ENCODE assay signal across 22 mouse cellular contexts in genomic region chr14:78612111-78612788, GRCm38 (mm10).
DNase-seq lines count a peak whose midpoint lies in the region; ATAC-seq and TF ChIP-seq lines count a peak whose summit lies in the region.
"Had no signal": no experiment of that assay in that cellular context is flagged by ENCODE, and none has a peak within 500 bp of the region (broad histone marks: within the 10 kb centered on the region; RNA-seq: fewer than 3 reads in every experiment).

No protein-coding gene starts in this region.

- H3K4me2 ChIP-seq in kidney, embryonic 15.5 days: no peak overlapping the region
- H3K4me2 ChIP-seq: heart, embryonic 13.5 days; liver, embryonic 15.5 days; neural tube, embryonic 13.5 days had no signal

- ATAC-seq in kidney, embryonic 15.5 days (replicated peaks; ENCODE audit: low FRiP score): 0 out of 2 replicates have a peak, but pooled peaks have one; percentile 52
- ATAC-seq: hindbrain, embryonic 16.5 days had no signal

- no peak for TF ChIP-seq POLR2A in lung, adult 2 months (IDR thresholded peaks at IDR 0.05; ENCODE audit: borderline replicate concordance, extremely low read depth, low read depth, low read length)

- no peak overlapping the region for H3K27ac ChIP-seq in kidney, embryonic 15.5 days
- H3K27ac ChIP-seq: embryonic facial prominence, embryonic 10.5 days; gastrocnemius, adult 2 months; heart, embryonic 13.5 days; layer of hippocampus, adult 2 months; liver, embryonic 15.5 days; neural tube, embryonic 13.5 days had no signal

- no peak overlapping the region for H3K4me3 ChIP-seq in kidney, embryonic 15.5 days (replicated peaks)
- no peak overlapping the region for H3K4me3 ChIP-seq in lung, adult 2 months (replicated peaks; ENCODE audit: extremely low read depth, low read depth, low read length)
- H3K4me3 ChIP-seq: embryonic facial prominence, embryonic 10.5 days; gastrocnemius, adult 2 months; heart, embryonic 13.5 days; layer of hippocampus, adult 2 months; liver, embryonic 15.5 days; neural tube, embryonic 13.5 days had no signal

- H3K9ac ChIP-seq in kidney, embryonic 15.5 days: no peak overlapping the region
- H3K9ac ChIP-seq: heart, embryonic 13.5 days; liver, embryonic 15.5 days; neural tube, embryonic 13.5 days had no signal

- H3K27me3 ChIP-seq in kidney, embryonic 15.5 days: no peaks in the 10 kb centered on the region
- H3K27me3 ChIP-seq: heart, embryonic 13.5 days; liver, embryonic 15.5 days; neural tube, embryonic 13.5 days had no signal

- WGBS in kidney, embryonic 15.5 days: 63% methylated on average over 9 of the region's 9 CpGs
- 60% methylated on average over 9 of the region's 9 CpGs for WGBS in lung, adult 2 months

- H3K4me1 ChIP-seq in kidney, embryonic 15.5 days: no peaks in the 10 kb centered on the region
- no peaks in the 10 kb centered on the region for H3K4me1 ChIP-seq in lung, adult 2 months (ENCODE audit: control insufficient read depth, insufficient read depth, low read length)
- H3K4me1 ChIP-seq: heart, embryonic 13.5 days; liver, embryonic 15.5 days had no signal

- no peaks in the 10 kb centered on the region for H3K9me3 ChIP-seq in kidney, embryonic 15.5 days (replicated peaks)
- H3K9me3 ChIP-seq: embryonic facial prominence, embryonic 10.5 days; heart, embryonic 13.5 days; liver, embryonic 15.5 days; neural tube, embryonic 13.5 days had no signal

- no peak for TF ChIP-seq CTCF in lung, adult 2 months (IDR thresholded peaks at IDR 0.05; ENCODE audit: insufficient read depth, low read length)

- no peak for DNase-seq in kidney, adult 11 months
- DNase-seq in 416B (ENCODE audit: low read depth): peak; percentile 28
- DNase-seq in CD4-positive, CD25-positive, alpha-beta regulatory T cell, adult 2 months (ENCODE audit: low read depth, low spot score): peak; percentile 54
- peak; percentile 75 for DNase-seq in induced T-regulatory cell, adult 2 months (ENCODE audit: low read depth)
- DNase-seq in thymus, postnatal 25 days: no peak
- no peak for DNase-seq in Muller cell, postnatal 12 days (ENCODE audit: inconsistent ontology term)
- DNase-seq in lung, adult 2 months: no peak
- DNase-seq: adrenal gland, postnatal 10 days; cerebellum, adult 11 months; cerebellum, postnatal 14 days; gastrocnemius, adult 2 months; kidney, adult 2 months; kidney, postnatal 14 days; left cerebral cortex, postnatal 4 days; lung, postnatal 14 days had no signal

- H3K36me3 ChIP-seq in kidney, embryonic 15.5 days: peaks cover 8% of the 10 kb centered on the region
- H3K36me3 ChIP-seq: embryonic facial prominence, embryonic 10.5 days; liver, embryonic 15.5 days had no signal

Comparison
In these comparisons a context has a peak if more than half of its experiments do, and no peak if none do; other contexts are left out.
1. DNase-seq: peak in 416B (single experiment), CD4-positive, CD25-positive, alpha-beta regulatory T cell, adult 2 months (single experiment) and induced T-regulatory cell, adult 2 months (single experiment); none in kidney, adult 11 months (single experiment), thymus, postnatal 25 days (single experiment), Muller cell, postnatal 12 days (single experiment) and lung, adult 2 months (single experiment).